Mouse (Mus musculus): ENCODE data around the gene Nprl3. TPM values are rescaled to one million over a fixed set of nuclear protein-coding genes. Genes with fewer than 3 reads are reported as not detected.

Nprl3 gene
- polyA plus RNA-seq (2014; fragmentation: Nextera tagmentation; extraction: Ambion mirVana): 28.9 and 31.4 TPM in 2 replicates

DNA sequence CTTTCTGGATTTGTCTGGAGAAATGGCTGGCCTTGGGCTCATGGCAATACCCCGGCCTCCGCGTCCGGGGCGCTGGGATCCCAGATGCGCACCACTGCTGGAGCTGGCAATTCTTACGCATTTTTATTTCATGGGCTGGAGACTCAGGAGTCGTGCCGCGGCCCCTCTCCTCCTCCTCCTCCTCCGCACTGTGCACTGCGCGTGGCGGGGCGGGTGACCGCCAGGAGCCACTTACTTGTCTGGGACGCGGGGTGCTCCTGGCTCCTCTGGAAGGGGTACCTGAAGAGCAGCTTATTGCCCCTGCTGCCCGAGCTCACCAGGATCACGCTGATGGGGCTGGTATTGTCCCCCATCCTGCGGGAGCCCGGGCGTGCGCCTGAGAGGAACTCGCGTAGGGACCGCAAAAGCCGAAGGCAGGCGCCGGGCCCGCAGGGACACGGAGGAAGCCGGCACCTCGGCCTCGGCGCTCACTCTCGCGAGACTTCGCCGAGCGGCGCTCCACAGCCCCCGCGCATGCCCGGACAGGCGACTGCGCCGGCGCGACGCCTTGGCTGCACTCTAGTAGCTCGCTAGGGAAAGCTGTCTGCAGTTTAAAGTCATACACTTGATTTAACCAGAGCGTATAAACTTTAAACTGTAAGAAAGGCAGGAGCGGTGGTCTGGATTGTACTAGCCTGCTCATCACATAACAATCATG, at the start of gene Nprl3:
Nprl3 (minus strand) TSS at position 520 of the 697 bp plus-strand sequence.
- Histone ChIP-seq H3K4me2 (replicated peaks; ENCODE audit: low read depth, low read length) (peak within 1 kb of the TSS; percentile 49), H3K27me3 (ENCODE audit: control insufficient read depth, insufficient read depth, low read length) (no peaks in the 10 kb centered on the region), H3K4me3 (ENCODE audit: low read depth, low read length) (peak within 1 kb of the TSS; percentile 75), H3K9ac (ENCODE audit: low read depth, low read length) (peak within 1 kb of the TSS; percentile 98), H3K4me1 (replicated peaks; ENCODE audit: control insufficient read depth, insufficient read depth, low read length) (0 out of 2 replicates have a peak, but pooled peaks cover 2% of the 10 kb centered on the region), H3K9me3 (ENCODE audit: control insufficient read depth, low read length) (no peaks in the 10 kb centered on the region), H3K36me3 (ENCODE audit: control insufficient read depth, insufficient read depth, low read length) (no peaks in the 10 kb centered on the region), H3K27ac (ENCODE audit: low read depth, low read length) (peak within 1 kb of the TSS; percentile 96)
- ATAC-seq (ENCODE audit: low FRiP score) (peak; percentile 97), DNase-seq (ENCODE audit: low spot score) (peak; percentile 95)
- WGBS: under 1% methylated on average over 54 of the region's 54 CpGs

DNA sequence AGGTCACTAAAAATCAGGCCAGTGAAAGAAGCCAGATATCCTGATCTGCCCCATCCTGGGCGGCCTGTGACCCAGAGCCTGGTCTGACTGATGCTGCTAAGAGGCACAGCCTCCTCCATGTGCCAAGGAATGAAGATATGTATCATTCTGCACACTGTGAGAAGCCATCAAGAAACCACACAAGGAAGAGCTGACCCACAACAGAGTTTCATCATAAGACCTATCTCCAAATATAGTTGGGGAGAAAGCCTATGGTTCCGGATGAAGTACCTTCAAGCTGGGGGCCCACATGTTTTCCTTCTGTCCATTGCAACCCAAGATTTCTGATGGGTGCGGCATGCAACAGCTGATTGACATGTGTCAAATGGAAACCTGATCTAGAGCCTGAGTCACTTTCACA, 48.5 kb upstream of the Nprl3 start:
- Histone ChIP-seq H3K9me3 (ENCODE audit: control insufficient read depth, low read length) (no peaks in the 10 kb centered on the region), H3K4me1 (replicated peaks; ENCODE audit: control insufficient read depth, insufficient read depth, low read length) (no peaks in the 10 kb centered on the region), H3K4me3 (ENCODE audit: low read depth, low read length) (no peak overlapping the region), H3K27ac (ENCODE audit: low read depth, low read length) (no peak overlapping the region), H3K9ac (ENCODE audit: low read depth, low read length) (no peak overlapping the region), H3K36me3 (ENCODE audit: control insufficient read depth, insufficient read depth, low read length) (no peaks in the 10 kb centered on the region), H3K4me2 (replicated peaks; ENCODE audit: low read depth, low read length) (no peak overlapping the region), H3K27me3 (ENCODE audit: control insufficient read depth, insufficient read depth, low read length) (no peaks in the 10 kb centered on the region)
- DNase-seq (ENCODE audit: low spot score) (no peak), ATAC-seq (ENCODE audit: low FRiP score) (no peak)
- WGBS: 91% methylated on average over 3 of the region's 3 CpGs

DNA sequence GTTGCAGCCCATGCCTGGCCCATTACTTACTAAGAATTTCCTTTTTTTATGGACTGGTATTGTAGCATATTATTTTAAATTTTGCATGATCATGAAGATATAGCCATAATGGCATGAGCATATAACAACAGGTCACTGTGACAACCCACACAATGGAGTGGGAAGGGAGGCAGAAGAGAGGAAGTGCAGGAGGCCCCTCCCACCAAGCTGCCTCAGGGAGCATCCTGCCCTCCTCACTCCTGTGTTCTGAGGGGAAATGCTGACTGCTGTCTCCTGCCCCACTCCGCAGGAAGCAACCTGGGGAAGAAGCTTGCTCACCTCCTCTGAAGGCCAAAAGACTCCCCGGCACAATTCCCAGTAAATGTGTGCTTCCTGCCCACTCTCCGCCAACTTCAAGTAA, 42.4 kb upstream of the Nprl3 start:
- Histone ChIP-seq H3K4me3 (ENCODE audit: low read depth, low read length) (no peak overlapping the region), H3K27ac (ENCODE audit: low read depth, low read length) (no peak overlapping the region), H3K4me1 (replicated peaks; ENCODE audit: control insufficient read depth, insufficient read depth, low read length) (no peaks in the 10 kb centered on the region), H3K9me3 (ENCODE audit: control insufficient read depth, low read length) (no peaks in the 10 kb centered on the region), H3K4me2 (replicated peaks; ENCODE audit: low read depth, low read length) (no peak overlapping the region), H3K36me3 (ENCODE audit: control insufficient read depth, insufficient read depth, low read length) (no peaks in the 10 kb centered on the region), H3K9ac (ENCODE audit: low read depth, low read length) (no peak overlapping the region), H3K27me3 (ENCODE audit: control insufficient read depth, insufficient read depth, low read length) (no peaks in the 10 kb centered on the region)
- DNase-seq (ENCODE audit: low spot score): no peak
- ATAC-seq (ENCODE audit: low FRiP score): no peak
- WGBS: 78% methylated on average over 3 of the region's 3 CpGs

DNA sequence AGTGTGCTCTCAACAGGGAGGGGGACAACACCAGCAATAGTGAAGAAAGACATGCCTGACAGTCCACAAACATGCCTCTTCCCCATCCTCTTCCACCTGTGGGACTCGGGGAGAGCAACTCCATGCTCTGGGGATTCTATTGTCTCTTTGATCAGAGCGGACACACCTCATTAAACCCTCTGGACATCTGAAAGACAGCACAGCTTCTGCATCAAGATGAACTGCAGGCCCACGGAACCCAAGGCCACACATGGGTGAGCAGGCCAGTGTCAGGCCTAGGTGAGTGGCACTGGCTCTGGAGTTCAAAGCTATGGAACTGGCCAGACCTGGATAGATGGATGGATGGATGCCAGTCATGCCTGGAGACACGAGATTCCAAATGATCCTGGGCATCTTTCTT, 41.9 kb upstream of the Nprl3 start:
- Histone ChIP-seq H3K4me2 (replicated peaks; ENCODE audit: low read depth, low read length) (no peak overlapping the region), H3K4me3 (ENCODE audit: low read depth, low read length) (no peak overlapping the region), H3K27ac (ENCODE audit: low read depth, low read length) (no peak overlapping the region), H3K36me3 (ENCODE audit: control insufficient read depth, insufficient read depth, low read length) (no peaks in the 10 kb centered on the region), H3K4me1 (replicated peaks; ENCODE audit: control insufficient read depth, insufficient read depth, low read length) (no peaks in the 10 kb centered on the region), H3K9me3 (ENCODE audit: control insufficient read depth, low read length) (no peaks in the 10 kb centered on the region), H3K27me3 (ENCODE audit: control insufficient read depth, insufficient read depth, low read length) (no peaks in the 10 kb centered on the region), H3K9ac (ENCODE audit: low read depth, low read length) (no peak overlapping the region)
- 35% methylated on average over 4 of the region's 4 CpGs for WGBS
- ATAC-seq (ENCODE audit: low FRiP score) (no peak), DNase-seq (ENCODE audit: low spot score) (no peak)

DNA sequence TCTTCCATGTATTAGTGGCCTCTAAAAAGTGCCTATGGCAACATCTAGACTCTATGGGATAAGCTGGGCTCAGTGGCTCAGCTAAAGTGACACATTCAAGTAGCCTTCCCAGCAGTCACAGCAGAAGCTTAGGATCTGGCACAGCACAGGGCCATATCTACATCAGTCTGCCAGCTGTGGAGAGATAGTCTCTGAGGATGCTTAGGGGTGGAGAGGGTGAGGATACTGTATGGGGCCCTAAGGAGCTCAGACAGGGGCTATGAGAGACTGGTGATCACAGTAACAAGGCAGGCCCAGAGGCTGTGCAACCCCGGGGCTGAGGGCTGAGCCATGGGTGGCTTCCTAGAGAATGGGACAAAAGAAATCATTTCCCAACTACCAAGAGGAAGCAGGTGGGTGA, 39.5 kb upstream of the Nprl3 start:
- Histone ChIP-seq H3K36me3 (ENCODE audit: control insufficient read depth, insufficient read depth, low read length) (no peaks in the 10 kb centered on the region), H3K9me3 (ENCODE audit: control insufficient read depth, low read length) (no peaks in the 10 kb centered on the region), H3K4me2 (replicated peaks; ENCODE audit: low read depth, low read length) (no peak overlapping the region), H3K4me1 (replicated peaks; ENCODE audit: control insufficient read depth, insufficient read depth, low read length) (no peaks in the 10 kb centered on the region), H3K27me3 (ENCODE audit: control insufficient read depth, insufficient read depth, low read length) (no peaks in the 10 kb centered on the region), H3K9ac (ENCODE audit: low read depth, low read length) (no peak overlapping the region), H3K4me3 (ENCODE audit: low read depth, low read length) (no peak overlapping the region), H3K27ac (ENCODE audit: low read depth, low read length) (no peak overlapping the region)
- WGBS: 88% methylated on average over 1 of the region's 1 CpGs
- DNase-seq (ENCODE audit: low spot score) (no peak), ATAC-seq (ENCODE audit: low FRiP score) (no peak)

DNA sequence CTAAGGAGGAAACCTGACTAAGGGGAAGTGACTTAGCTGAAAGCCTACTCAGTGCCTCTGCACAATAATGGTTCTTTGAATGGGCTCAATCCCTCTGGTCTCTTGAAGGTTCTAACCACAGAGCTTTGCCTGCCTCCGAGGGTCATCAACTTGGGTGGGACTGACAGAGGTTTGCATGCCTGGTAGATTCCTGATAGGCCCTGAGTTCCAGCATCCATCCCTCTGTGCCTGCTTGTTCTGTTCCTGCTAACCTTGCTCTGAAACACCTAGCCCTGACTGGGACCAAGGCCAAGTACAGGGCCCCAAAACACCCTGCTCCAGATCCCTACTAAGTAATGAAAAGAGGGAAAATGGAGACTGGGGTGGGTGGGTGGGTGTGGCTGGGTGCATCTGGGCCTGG, 35.9 kb upstream of the Nprl3 start:
- ATAC-seq (ENCODE audit: low FRiP score) (no peak), DNase-seq (ENCODE audit: low spot score) (no peak)
- Histone ChIP-seq H3K36me3 (ENCODE audit: control insufficient read depth, insufficient read depth, low read length) (no peaks in the 10 kb centered on the region), H3K9me3 (ENCODE audit: control insufficient read depth, low read length) (no peaks in the 10 kb centered on the region), H3K27ac (ENCODE audit: low read depth, low read length) (no peak overlapping the region), H3K4me1 (replicated peaks; ENCODE audit: control insufficient read depth, insufficient read depth, low read length) (no peaks in the 10 kb centered on the region), H3K4me3 (ENCODE audit: low read depth, low read length) (no peak overlapping the region), H3K9ac (ENCODE audit: low read depth, low read length) (no peak overlapping the region), H3K27me3 (ENCODE audit: control insufficient read depth, insufficient read depth, low read length) (peaks cover 6% of the 10 kb centered on the region; the same call in 1 of the 2 replicates), H3K4me2 (replicated peaks; ENCODE audit: low read depth, low read length) (no peak overlapping the region)
- 87% methylated on average over 1 of the region's 1 CpGs for WGBS

DNA sequence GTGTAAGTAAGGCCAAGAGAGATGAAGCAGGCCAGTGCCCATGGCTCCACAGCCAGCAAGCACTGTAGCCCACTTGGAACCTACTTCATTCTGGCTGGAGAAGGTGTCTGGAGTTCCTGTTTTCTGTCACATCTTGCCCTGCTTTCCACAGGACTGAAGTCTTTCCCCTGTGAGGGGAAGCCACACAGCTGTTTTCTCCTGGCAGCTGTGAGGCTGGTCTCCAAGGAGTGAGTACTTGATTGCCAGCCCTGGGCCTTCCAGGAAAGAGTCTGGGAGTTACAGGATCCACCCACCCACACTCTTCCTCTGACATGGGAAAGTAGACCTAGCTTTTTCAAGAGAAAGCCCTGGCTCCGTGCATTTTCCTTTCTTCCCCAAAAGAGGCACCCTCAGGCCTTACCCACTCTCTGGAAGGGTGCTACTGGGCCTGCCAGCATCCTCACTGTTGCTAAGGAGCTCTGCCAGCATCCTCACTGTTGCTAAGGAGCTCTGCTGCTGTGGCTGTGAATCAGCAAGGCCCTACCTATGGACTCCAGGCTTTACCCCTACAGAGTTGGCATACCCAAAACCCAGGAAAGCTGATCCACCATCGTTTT, 35.4 kb upstream of the Nprl3 start:
- Histone ChIP-seq H3K36me3 (ENCODE audit: control insufficient read depth, insufficient read depth, low read length) (no peaks in the 10 kb centered on the region), H3K27me3 (ENCODE audit: control insufficient read depth, insufficient read depth, low read length) (peaks cover 6% of the 10 kb centered on the region; the same call in 1 of the 2 replicates), H3K27ac (ENCODE audit: low read depth, low read length) (no peak overlapping the region), H3K4me2 (replicated peaks; ENCODE audit: low read depth, low read length) (no peak overlapping the region), H3K9me3 (ENCODE audit: control insufficient read depth, low read length) (no peaks in the 10 kb centered on the region), H3K4me3 (ENCODE audit: low read depth, low read length) (no peak overlapping the region), H3K4me1 (replicated peaks; ENCODE audit: control insufficient read depth, insufficient read depth, low read length) (no peaks in the 10 kb centered on the region), H3K9ac (ENCODE audit: low read depth, low read length) (no peak overlapping the region)
- DNase-seq (ENCODE audit: low spot score) (no peak), ATAC-seq (ENCODE audit: low FRiP score) (no peak)
- WGBS: 45% methylated on average over 2 of the region's 2 CpGs

DNA sequence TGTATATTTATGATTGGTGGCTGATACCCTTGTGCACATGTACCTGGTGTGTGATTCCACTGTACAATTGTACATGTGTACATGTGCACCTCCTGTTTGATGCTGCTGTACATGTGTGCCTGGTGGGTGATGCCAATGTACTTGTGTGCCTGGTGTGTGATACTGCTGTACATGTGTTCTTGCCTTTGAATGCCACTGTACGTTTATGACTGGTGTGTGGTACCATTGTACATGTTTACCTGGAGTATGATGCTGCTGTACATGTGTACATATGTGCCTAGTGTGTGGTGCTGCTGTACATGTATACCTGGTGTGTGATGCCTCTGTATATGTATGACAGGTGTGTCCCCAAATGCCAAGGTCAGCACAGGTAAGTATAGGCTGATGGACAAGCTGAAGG, 34.0 kb upstream of the Nprl3 start:
- no peaks in the 10 kb centered on the region for H3K9me3 ChIP-seq (ENCODE audit: control insufficient read depth, low read length)

More for the DNA sequence above, 34.0 kb upstream of the Nprl3 start:
- H3K9ac ChIP-seq (ENCODE audit: low read depth, low read length): no peak overlapping the region
- ATAC-seq (ENCODE audit: low FRiP score) (no peak), DNase-seq (ENCODE audit: low spot score) (no peak)
- no peak overlapping the region for H3K4me3 ChIP-seq (ENCODE audit: low read depth, low read length)
- H3K27ac ChIP-seq (ENCODE audit: low read depth, low read length): no peak overlapping the region
- no peaks in the 10 kb centered on the region for H3K4me1 ChIP-seq (replicated peaks; ENCODE audit: control insufficient read depth, insufficient read depth, low read length)
- no peaks in the 10 kb centered on the region for H3K36me3 ChIP-seq (ENCODE audit: control insufficient read depth, insufficient read depth, low read length)
- H3K27me3 ChIP-seq (ENCODE audit: control insufficient read depth, insufficient read depth, low read length): peaks cover 6% of the 10 kb centered on the region; the same call in 1 of the 2 replicates
- H3K4me2 ChIP-seq (replicated peaks; ENCODE audit: low read depth, low read length): no peak overlapping the region
- 78% methylated on average over 1 of the region's 1 CpGs for WGBS

All from hindbrain, embryonic 11.5 days (tissue).